Mouse (Mus musculus): ENCODE measurements at regions not wholly inside any gene's neighbourhood (a gene's known extent, or its start where the extent isn't known, plus 50 kb on each side); places are given as distances from the start of the nearest gene placed in this dataset.

- Histone ChIP-seq H3K4me1 (ENCODE audit: control insufficient read depth, insufficient read depth, insufficient read length) (no peaks in the 10 kb centered on the region), H3K27me3 (ENCODE audit: control insufficient read depth, insufficient read depth, low read length) (no peaks in the 10 kb centered on the region), H3K36me3 (ENCODE audit: control insufficient read depth, insufficient read depth, low read length) (no peaks in the 10 kb centered on the region), H3K27ac (ENCODE audit: insufficient read depth, low read length) (no peak overlapping the region), H3K4me3 (ENCODE audit: extremely low read depth, insufficient read depth, insufficient read length) (no peak overlapping the region)
- TF ChIP-seq POLR2A (IDR thresholded peaks at IDR 0.05; ENCODE audit: low read depth, low read length) (no peak), CTCF (IDR thresholded peaks at IDR 0.05; ENCODE audit: extremely low read depth, insufficient read depth, insufficient read length, insufficient replicate concordance) (no peak)
- WGBS = 69% methylated on average over 5 of the region's 5 CpGs
- DNase-seq (ENCODE audit: low read depth in 1 of 2, low spot score in 2 of 2) = no peak
Observed at GRCm38 (mm10) chr2:137493600-137493999, 377.2 kb upstream of the Jag1 start.

GRCm38 (mm10) chr2:137489181-137489682 is 372.8 kb upstream of the Jag1 start:
- H3K36me3 ChIP-seq (ENCODE audit: control insufficient read depth, insufficient read depth, low read length) = no peaks in the 10 kb centered on the region
- WGBS = 56% methylated on average over 5 of the region's 5 CpGs
- TF ChIP-seq POLR2A (IDR thresholded peaks at IDR 0.05; ENCODE audit: low read depth, low read length) (no peak), CTCF (IDR thresholded peaks at IDR 0.05; ENCODE audit: extremely low read depth, insufficient read depth, insufficient read length, insufficient replicate concordance) (no peak)
- no peaks in the 10 kb centered on the region for H3K27me3 ChIP-seq (ENCODE audit: control insufficient read depth, insufficient read depth, low read length)
- no peaks in the 10 kb centered on the region for H3K4me1 ChIP-seq (ENCODE audit: control insufficient read depth, insufficient read depth, insufficient read length)
- no peak overlapping the region for H3K27ac ChIP-seq (ENCODE audit: insufficient read depth, low read length)
- no peak for DNase-seq (ENCODE audit: low read depth in 1 of 2, low spot score in 2 of 2)
- H3K4me3 ChIP-seq (ENCODE audit: extremely low read depth, insufficient read depth, insufficient read length) = no peak overlapping the region

- no peaks in the 10 kb centered on the region for H3K27me3 ChIP-seq (ENCODE audit: control insufficient read depth, insufficient read depth, low read length)
- H3K4me3 ChIP-seq (ENCODE audit: extremely low read depth, insufficient read depth, insufficient read length) = no peak overlapping the region
- TF ChIP-seq POLR2A (IDR thresholded peaks at IDR 0.05; ENCODE audit: low read depth, low read length) = no peak
- no peaks in the 10 kb centered on the region for H3K4me1 ChIP-seq (ENCODE audit: control insufficient read depth, insufficient read depth, insufficient read length)
- DNase-seq (ENCODE audit: low read depth in 1 of 2, low spot score in 2 of 2) = no peak
- no peaks in the 10 kb centered on the region for H3K36me3 ChIP-seq (ENCODE audit: control insufficient read depth, insufficient read depth, low read length)
- H3K27ac ChIP-seq (ENCODE audit: insufficient read depth, low read length) = no peak overlapping the region
- WGBS = 60% methylated on average over 1 of the region's 1 CpGs
Observed at GRCm38 (mm10) chr2:137468769-137469168, 352.3 kb upstream of the Jag1 start.

GRCm38 (mm10) chr2:137457061-137457753 is 340.8 kb upstream of the Jag1 start:
- TF ChIP-seq POLR2A (IDR thresholded peaks at IDR 0.05; ENCODE audit: low read depth, low read length) (no peak), CTCF (IDR thresholded peaks at IDR 0.05; ENCODE audit: extremely low read depth, insufficient read depth, insufficient read length, insufficient replicate concordance) (no peak)
- DNase-seq (ENCODE audit: low read depth in 1 of 2, low spot score in 2 of 2) = no peak
- WGBS = 77% methylated on average over 4 of the region's 4 CpGs
- no peaks in the 10 kb centered on the region for H3K27me3 ChIP-seq (ENCODE audit: control insufficient read depth, insufficient read depth, low read length)
- no peak overlapping the region for H3K27ac ChIP-seq (ENCODE audit: insufficient read depth, low read length)
- no peaks in the 10 kb centered on the region for H3K36me3 ChIP-seq (ENCODE audit: control insufficient read depth, insufficient read depth, low read length)
- H3K4me1 ChIP-seq (ENCODE audit: control insufficient read depth, insufficient read depth, insufficient read length) = no peaks in the 10 kb centered on the region
- H3K4me3 ChIP-seq (ENCODE audit: extremely low read depth, insufficient read depth, insufficient read length) = no peak overlapping the region

GRCm38 (mm10) chr2:137456436-137456835 is 340.0 kb upstream of the Jag1 start:
- Histone ChIP-seq H3K4me3 (ENCODE audit: extremely low read depth, insufficient read depth, insufficient read length) (no peak overlapping the region), H3K27me3 (ENCODE audit: control insufficient read depth, insufficient read depth, low read length) (no peaks in the 10 kb centered on the region), H3K36me3 (ENCODE audit: control insufficient read depth, insufficient read depth, low read length) (no peaks in the 10 kb centered on the region), H3K4me1 (ENCODE audit: control insufficient read depth, insufficient read depth, insufficient read length) (no peaks in the 10 kb centered on the region), H3K27ac (ENCODE audit: insufficient read depth, low read length) (no peak overlapping the region)
- TF ChIP-seq CTCF (IDR thresholded peaks at IDR 0.05; ENCODE audit: extremely low read depth, insufficient read depth, insufficient read length, insufficient replicate concordance) (no peak), POLR2A (IDR thresholded peaks at IDR 0.05; ENCODE audit: low read depth, low read length) (no peak)
- 75% methylated on average over 3 of the region's 3 CpGs for WGBS
- DNase-seq (ENCODE audit: low read depth in 1 of 2, low spot score in 2 of 2) = no peak

- DNase-seq (ENCODE audit: low read depth in 1 of 2, low spot score in 2 of 2) = no peak
- no peaks in the 10 kb centered on the region for H3K36me3 ChIP-seq (ENCODE audit: control insufficient read depth, insufficient read depth, low read length)
- no peaks in the 10 kb centered on the region for H3K27me3 ChIP-seq (ENCODE audit: control insufficient read depth, insufficient read depth, low read length)
- no peak overlapping the region for H3K27ac ChIP-seq (ENCODE audit: insufficient read depth, low read length)
- H3K4me1 ChIP-seq (ENCODE audit: control insufficient read depth, insufficient read depth, insufficient read length) = no peaks in the 10 kb centered on the region
- WGBS = 90% methylated on average over 7 of the region's 7 CpGs
- TF ChIP-seq CTCF (IDR thresholded peaks at IDR 0.05; ENCODE audit: extremely low read depth, insufficient read depth, insufficient read length, insufficient replicate concordance) (no peak), POLR2A (IDR thresholded peaks at IDR 0.05; ENCODE audit: low read depth, low read length) (no peak)
- no peak overlapping the region for H3K4me3 ChIP-seq (ENCODE audit: extremely low read depth, insufficient read depth, insufficient read length)
Observed at GRCm38 (mm10) chr2:137446919-137447318, 330.5 kb upstream of the Jag1 start.

- no peaks in the 10 kb centered on the region for H3K4me1 ChIP-seq (ENCODE audit: control insufficient read depth, insufficient read depth, insufficient read length)
- no peaks in the 10 kb centered on the region for H3K27me3 ChIP-seq (ENCODE audit: control insufficient read depth, insufficient read depth, low read length)
- no peak for TF ChIP-seq CTCF (IDR thresholded peaks at IDR 0.05; ENCODE audit: extremely low read depth, insufficient read depth, insufficient read length, insufficient replicate concordance)
- TF ChIP-seq POLR2A (IDR thresholded peaks at IDR 0.05; ENCODE audit: low read depth, low read length) = no peak
- no peaks in the 10 kb centered on the region for H3K36me3 ChIP-seq (ENCODE audit: control insufficient read depth, insufficient read depth, low read length)
- no peak overlapping the region for H3K27ac ChIP-seq (ENCODE audit: insufficient read depth, low read length)
- DNase-seq (ENCODE audit: low read depth in 1 of 2, low spot score in 2 of 2) = no peak
- 75% methylated on average over 5 of the region's 5 CpGs for WGBS
- H3K4me3 ChIP-seq (ENCODE audit: extremely low read depth, insufficient read depth, insufficient read length) = no peak overlapping the region
Observed at GRCm38 (mm10) chr2:137437741-137438140, 321.3 kb upstream of the Jag1 start.
